Mouse (Mus musculus): ENCODE results near the gene Slc35f4.

The Slc35f4 gene

DNA sequence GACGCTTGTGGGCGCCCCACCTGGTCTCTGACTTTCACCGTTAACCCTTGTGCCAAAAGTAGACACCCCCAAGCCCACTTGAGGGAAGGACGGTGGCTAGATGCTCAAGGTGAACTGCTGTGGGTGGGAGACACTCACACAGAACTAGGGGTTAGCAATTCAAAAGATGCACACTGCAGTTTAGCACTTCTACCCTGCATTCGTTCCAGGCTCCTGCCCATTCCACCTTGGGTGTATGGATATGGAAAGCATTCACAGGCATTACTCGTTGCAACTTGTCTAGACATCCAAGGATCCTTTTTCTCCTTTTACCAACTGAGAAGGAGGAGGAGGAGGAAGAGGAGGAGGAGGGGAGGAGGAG is at the start of gene Slc35f4:
Slc35f4 (minus strand) TSS at position 116 of the 361 bp plus-strand sequence.
- no peak for DNase-seq

DNA sequence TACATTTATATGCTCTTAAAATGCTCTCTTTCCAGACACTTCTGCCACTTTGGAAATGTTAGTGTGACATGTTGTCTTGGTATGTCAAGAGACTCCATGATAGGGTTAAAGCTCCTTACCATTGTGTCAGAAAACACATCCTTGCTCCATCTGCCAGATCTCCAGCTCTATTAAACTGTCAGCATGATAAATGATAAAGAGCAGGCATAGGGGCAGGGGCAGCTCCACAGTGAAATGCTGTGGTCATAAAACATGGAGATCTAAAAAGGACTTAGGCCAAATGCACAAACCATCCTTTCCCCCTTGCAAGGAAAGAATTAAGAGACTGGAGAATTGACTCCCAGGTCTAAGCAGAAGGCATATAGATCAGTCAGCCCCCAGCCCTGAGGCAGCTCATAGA is 42.5 kb upstream of the Slc35f4 start:
- DNase-seq, result no peak

DNA sequence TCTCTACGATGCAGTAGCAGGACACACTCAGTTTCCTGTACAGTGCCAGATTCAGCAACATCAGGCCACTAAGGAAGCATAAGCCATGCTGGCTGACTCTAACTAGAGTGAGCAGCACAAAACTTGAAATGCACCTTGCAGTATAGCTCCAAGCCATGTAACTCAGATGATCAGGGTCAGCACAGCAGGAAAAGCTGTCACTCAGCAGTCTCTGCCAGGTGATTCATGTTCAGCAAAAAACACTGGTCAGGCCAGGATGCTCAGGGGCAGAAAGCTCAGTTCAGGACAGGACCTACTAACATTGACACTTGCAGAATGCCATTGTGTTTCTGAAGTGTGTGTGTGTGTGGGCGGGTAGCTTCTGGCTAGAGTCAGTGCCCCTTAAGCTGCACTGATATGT is 34.9 kb upstream of the Slc35f4 start:
- no peak for DNase-seq

DNA sequence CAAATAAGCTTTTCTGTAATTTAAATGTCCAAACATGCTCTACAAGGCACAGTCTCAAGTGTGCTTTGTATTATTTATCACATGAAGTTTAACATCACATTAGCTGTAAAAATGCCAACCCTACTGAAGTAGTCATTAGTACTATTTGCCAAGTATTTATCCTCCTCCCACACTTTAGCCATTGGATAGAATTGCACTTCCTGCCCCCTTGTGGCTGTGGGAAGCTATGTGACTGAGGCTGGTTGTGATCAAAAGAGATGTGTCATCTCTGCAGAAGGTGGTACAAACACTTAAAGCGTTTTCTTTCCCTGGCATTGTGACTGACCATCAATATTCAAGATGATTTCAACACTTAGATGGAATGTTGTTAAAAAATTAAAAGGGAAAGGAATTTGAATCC is 14.3 kb upstream of the Slc35f4 start:
- peak; percentile 25 for DNase-seq

DNA sequence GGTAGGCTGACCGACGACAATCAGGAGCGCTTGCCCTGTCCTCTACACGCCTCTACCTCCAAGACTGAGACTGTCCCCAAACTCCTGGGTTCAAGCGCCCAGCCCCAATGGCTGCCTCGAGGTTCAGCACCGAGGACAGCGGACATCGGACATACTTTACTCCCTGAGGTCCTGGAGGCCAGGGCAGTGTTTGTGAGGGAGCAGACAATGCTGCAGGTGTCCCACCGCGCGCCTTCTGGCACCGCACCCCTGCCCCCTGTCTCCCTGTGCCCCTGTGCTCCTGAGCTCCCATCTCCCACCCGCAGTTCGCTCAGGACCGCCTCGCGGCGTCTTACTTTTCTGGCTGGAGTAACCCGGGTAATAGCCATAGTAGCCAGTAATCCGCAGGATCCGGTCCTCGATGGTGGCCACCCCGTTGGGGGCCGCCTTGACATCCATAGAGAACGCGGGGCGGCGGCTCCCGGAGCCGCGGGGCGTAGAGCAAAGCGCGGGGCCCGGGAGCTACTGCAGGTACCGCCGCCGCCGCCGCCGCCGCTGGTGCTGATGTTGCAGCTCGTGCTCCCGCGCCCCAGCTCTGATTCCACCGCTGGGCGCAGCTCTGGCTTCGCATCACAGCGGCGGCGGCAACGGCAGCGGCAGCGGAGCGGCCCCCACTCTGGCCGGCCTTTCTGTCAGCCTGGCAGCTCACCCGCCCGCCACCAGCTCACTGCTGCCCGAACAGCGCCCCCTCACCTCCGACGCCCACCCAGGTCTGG is 493 bp downstream of the Slc35f4 start:
- DNase-seq, result peak; percentile 67

DNA sequence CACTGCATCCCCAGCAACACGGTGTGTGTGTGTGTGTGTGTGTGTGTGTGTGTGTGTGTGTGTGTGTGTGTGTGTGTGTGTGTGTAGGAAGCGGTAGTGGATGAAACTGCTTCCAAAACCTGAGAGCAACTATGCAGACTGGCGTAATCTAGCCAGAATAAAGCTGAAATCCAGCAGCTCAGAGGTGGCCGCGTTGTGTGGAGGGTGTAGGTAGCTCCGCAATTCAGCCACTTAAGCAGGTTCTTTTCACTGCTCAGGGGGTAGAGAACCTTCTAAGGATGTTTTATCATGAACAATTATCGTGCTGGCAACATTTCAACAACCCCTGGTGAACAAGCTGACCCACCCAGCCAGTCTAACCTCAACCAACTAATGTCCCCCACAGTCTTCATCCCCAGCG is 1.2 kb downstream of the Slc35f4 start:
- DNase-seq, result peak; percentile 9

DNA sequence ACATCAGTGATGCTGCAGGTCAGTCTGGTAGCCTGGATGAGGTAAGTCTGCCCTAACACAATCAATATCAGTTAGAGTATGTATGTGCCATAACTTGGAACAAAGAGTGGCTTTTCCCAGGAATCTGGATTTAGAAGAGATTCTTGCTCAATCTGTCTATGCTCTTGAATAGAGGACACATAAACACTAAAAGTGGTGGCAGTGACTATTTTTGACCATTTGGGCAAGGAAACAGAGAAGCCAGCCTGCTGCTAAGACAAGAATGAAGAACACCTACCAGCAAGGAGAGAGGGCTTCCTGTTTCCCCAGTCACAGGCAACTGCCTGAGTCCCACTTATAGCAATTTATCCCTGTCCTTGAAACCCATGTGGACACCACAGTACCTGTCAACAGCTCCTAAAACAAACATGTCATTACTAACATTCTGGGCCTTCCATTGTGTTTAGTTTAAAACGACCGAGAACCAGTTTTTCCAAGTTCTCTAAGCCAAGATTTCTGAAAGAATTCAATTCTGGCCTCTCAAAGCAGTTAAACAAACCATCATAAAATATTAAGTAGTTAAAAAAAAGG is 10.7 kb downstream of the Slc35f4 start:
- DNase-seq, result no peak

DNA sequence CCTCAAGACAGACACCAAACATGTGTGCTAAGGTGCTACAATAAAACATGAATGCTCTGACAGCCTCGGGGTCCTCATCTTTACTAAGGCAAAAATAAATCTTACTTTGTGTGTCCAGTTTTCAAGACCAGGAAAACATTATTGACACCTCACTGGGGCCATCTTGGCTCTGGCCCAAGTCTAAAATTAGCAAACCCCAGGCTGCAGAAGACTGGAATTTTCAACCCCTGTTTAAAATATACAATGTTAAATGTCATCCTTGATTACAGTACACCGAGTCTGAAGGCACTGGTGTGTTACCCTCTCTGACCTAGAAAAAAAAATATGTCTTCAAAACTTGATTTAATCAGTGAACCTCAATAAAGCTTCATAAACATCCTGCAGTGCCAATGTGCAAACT is 11.7 kb downstream of the Slc35f4 start:
- no peak for DNase-seq

DNA sequence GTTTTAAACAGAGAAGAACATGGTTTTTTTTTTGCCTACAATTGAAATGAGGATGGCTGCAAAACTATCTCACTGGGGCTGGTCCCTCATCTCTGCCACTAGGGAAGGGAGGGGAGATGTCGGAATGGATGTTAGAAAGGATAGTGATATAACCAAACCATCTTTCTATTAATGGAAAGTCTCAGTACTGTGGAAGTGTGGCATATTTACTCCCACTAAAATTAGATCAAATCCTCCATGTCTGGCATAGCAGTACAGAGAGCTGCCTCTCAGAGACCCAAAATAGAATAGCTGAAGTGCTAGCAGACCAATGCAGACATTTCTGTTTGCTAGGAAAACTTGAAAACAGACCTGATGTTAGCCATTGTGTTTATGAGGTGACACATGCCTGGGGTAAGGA is 30.7 kb downstream of the Slc35f4 start:
- DNase-seq, result no peak

DNA sequence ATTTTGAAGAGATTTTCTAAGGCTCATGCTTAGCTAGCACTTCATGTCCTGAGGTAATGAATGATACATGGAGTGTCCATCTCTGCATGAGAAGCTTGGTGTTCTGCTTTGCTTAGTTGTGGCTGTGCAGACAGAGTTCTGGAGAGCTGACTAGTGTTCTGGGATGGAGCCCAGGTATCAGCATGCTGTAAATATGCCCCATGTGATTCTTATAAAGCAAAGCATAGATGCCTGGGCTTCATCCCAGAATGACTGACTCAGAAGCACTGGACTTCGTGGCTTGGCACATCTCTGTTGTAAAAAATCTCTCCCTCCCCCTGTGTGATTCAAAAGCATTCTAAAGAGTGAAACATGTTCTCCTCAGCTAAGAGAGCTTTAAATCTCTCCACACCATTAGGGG is 32.1 kb downstream of the Slc35f4 start:
- DNase-seq, result no peak

DNA sequence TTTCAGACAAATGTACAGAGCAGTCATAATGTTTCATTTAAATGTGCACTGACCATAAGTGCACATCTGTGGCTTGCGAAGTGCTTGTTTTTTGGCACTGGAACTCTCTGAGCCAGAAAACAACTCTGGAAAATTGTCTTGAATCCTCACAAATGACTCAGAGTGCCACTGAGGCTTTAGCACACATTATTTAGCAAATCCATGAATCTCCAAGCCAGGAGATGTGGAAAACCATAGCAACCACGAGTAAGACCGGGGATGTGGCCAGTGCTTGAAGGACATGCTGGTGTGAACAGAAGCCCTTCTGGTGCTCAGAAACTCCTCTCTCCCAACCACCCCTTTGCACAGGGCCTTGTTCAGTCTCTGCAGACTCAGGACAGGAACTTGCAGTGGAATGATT is 33.3 kb downstream of the Slc35f4 start:
- DNase-seq, result no peak

DNA sequence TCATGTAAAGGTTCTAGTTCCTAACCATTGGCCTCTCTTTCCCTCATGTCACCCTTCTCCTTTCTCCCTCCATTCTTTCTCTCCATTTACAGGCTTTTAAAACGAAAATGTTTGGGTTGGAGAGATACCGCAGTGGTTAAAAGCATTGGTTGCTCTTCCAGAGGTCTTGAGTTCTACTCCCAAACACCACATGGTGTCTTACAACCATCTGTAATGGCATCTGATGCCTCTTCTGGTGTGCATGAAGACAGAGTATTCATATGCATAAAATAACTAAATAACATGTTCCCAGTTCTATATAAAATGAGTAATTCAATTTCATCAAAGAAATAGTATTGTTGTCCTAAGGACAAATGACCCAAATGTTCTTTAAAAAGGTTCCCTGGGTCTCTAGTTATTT is 49.2 kb downstream of the Slc35f4 start:
- no peak for DNase-seq

DNA sequence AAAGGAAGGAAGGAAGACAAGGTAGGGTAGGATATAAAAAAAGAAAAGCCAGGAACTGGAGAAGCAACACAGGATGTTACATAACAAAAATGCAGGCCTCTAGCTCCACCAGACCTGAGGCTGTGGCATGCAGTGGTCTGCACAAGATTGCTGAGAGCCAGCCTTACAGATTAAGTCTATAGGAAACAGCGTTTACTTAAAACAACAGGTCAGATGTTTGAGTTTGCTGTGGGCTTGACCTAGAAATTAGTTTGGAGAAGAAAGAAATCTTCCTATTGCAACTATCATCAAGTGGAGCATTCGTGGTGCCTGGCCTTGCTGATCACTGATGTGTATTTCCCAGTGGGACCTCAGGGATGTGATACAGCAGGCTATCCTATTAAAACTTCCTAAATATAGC is 64.1 kb downstream of the Slc35f4 start:
- DNase-seq, result no peak

DNA sequence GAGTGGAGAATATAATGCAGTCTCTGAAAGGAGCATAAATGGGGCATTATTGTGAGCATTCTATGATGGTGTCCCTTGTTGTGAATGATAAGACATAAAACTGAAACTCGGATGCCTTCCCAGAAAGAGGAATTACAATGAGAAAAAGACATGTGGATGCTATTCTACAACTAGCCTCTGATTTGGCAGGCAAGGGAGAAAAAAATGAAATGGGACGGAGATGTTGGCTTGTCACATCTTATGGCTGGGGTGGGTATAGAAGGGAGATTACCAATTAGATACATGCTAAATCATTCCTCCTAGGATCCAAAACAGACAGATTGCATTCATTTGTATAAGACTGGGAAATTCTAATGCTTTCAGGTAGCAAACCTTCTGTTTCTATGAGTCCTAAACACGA is 65.0 kb downstream of the Slc35f4 start:
- no peak for DNase-seq

DNA sequence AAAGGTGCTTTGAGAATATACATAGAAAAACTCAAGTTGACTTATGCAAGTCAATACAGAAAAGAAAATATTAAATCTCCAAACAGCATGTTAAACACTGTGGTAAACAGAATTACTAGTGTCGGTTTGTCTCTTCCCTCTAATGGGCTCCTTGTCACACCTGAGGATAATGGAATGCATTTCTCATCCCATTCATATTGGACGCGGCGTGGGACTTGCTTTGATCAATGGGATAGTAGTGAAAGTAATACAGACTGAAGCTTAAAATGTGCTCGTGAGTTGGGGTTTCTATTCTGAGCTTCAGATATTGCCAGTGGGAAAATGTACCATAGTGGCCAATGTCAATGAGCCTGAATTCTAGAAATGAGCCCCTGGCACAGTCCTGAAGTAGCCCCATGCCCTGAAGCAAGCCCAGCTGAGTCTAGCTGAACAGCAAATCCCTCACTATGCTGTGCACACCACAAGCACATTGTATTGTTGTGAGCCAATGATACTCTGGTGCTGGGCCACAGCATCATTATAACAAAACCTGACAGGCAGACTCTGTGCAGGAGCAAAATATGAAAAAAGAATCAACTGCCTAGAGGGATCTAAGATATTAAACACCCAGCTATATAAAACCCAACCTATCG is 71.4 kb downstream of the Slc35f4 start:
- DNase-seq, result no peak

DNA sequence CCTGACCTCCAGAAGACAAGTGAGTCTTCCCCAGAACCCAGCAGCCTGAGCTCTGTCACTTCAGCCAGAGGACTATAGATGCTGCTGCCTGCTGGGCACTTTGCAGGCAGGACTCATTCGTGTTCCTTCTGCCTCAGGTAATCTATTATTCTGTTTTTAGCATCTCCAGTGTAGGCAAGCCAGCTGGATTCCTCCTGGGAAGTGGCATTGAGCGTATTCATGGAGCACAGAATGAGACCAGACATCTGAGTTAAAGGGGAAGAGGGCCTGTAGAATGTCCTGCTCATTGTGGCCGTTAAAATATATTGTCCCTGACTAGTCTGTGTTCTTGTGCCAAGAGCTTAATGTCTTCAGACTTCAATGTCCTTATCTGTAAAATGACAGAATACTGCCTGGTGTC is 72.1 kb downstream of the Slc35f4 start:
- DNase-seq, result no peak

DNA sequence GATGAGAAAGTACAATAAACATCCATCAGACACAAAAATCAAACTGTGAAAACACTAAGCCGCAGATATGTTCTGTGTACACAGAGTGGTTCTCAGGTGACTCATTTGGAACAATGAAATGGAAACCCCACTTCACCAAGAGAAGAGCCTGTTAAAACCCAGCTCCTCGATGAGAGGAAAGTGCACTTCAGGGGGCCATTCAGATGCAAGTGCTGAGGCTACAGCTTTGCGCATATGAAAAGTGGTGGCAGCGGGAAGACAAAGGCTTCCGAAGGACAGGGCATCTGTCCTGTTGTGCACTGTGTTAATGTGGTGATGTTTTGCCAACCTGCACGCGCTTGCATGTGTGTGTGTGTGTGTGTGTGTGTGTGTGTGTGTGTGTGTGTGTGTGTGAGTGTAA is 78.2 kb downstream of the Slc35f4 start:
- no peak for DNase-seq

DNA sequence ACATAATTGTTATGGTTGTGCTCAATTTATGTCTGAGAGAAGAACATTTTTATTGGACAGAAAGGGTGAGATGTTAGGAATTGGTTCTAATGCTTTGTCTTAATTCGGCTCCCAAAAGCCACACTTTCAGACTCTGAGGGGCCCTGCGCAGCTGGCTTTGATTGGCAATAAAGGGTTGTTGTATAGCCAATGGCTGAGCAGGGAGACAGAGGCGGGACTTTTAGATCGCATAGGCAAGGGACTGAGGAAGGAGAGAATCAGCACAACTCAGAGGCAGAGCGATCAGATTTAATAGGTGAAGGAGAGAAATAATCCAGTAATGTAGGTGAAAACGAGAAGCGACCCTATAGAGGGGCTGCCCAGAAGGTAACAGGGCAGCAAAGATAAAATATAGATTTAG is 79.4 kb downstream of the Slc35f4 start:
- DNase-seq, result no peak

DNA sequence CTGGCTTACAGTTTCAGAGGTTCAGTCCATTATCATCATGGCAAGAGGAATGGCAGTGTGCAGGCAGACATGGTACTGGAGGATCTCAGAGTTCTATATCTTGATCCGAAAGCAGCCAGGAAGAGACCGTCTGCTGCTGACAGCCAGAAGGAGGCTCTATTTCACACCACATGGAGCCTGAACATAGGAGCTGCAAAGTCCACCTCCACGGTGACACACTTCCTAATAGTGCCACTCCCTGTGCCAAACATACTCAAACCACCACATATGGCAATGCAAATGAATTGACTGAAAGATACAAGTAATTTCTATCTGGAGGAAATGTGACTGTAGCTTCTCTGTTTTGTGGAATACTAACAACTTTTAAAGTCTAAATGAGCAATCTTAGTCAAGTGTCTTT is 89.0 kb downstream of the Slc35f4 start:
- DNase-seq, result no peak

DNA sequence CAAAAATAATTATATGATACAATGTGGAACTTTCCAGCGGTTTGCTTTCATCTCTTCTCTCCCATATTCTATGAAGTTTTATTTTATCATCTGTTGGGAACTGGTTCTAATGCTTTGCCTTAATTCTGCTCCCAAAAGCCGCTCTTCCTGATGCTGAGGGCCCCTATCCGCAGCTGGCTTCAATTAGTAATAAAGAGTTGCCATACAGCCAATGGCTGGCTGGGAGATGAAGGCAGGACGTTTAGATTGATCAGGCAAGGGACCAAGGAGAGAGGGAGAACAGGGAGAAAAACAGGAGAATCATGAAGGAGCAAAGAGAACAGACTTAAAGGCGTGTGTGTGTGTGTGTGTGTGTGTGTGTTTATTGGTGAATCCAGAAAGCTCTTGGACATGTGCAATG is 94.0 kb downstream of the Slc35f4 start:
- no peak for DNase-seq

DNA sequence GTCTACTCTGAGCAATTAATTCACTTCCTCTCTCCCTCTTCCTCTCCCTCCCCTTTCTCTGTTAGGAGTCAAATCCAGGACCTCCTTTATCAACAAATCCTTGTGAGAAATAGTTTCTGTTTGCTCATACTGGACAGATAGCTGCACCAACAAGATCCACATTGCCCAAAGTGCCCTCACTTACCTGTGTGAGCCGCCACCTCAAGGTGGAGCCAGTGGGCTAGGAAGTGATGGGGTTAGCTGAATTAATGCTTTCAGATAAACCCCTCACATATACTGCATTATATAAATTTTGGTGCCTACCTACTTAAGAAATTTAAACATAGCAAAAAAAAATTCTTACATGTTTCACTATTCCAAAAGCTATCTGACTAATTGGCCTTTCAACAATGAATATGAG is 133.4 kb downstream of the Slc35f4 start:
- no peak for DNase-seq

DNA sequence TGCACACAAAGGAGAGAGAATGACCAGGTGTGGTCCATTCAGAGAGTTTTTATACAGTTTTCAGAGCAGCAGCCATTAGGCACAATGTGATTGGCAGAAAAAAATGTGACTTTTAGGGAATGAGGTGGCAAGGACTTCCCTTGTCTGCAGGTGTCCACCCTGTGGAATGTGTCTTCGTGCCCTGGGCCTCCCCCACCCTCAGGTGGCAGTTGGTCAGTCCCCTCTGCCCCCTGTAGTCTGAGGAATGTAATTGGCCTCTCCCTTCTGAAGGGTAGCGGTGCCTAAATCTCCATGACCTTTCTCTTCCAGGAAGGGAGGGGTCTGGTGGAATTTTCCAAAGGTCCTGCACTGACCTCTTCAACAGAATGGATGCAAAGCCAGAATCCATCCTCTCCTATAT is 163.7 kb downstream of the Slc35f4 start:
- no peak for DNase-seq

DNA sequence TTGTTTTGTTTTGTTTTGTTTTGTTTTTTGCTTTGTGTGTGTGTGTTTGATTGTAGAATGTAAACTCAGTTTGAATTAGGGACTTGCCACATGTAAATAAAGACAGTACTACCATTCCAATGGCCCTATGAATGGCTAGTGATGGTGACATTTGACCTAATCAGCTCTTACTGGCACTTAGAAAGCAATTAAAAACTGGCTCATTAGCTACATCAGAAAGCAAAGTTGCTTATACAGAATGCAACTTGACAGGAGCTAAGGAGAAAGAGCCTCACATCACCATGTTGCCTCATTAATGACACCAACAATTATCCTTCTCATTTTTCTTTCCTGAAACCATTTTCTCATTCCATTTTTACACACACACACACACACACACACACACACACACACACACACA is 170.3 kb downstream of the Slc35f4 start:
- no peak for DNase-seq

DNA sequence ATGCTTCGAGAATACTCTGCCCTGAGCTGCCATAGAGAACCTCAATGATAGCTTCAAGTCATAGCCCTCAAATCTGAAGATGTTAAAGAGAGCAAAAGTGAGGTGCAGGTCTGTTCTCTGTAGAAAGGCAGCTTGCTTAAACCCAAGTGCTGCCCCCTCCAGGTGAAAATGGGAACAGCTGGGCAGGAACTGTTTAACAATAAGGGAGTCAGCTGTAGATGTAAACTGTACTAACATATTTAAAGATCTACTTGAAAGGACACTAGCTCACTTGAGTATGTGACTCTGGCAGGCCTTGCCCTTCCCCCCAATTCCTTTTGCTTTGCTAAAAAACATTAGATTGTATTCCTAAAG is 177.0 kb downstream of the Slc35f4 start:
- peak; percentile 36 for DNase-seq

All from right cerebral cortex, postnatal 14 days (tissue).